Mouse (Mus musculus): ENCODE results near the gene Ccr2. TPM values are rescaled to one million over a fixed set of nuclear protein-coding genes. Genes with fewer than 3 reads are reported as not detected.

Gene Ccr2
- polyA plus RNA-seq, 1 experiment from 2014 or later, result 0.76 TPM

- no peaks in the 10 kb centered on the region for H3K36me3 ChIP-seq
- no peak for ATAC-seq (ENCODE audit: insufficient number of reproducible peaks, insufficient read depth, low FRiP score, low TSS enrichment, low read depth)
- 82% methylated on average over 1 of the region's 1 CpGs for WGBS
- no peaks in the 10 kb centered on the region for H3K4me1 ChIP-seq (replicated peaks)
- no peaks in the 10 kb centered on the region for H3K27me3 ChIP-seq
- no peak overlapping the region for H3K4me3 ChIP-seq (replicated peaks)
- H3K9me3 ChIP-seq, result no peaks in the 10 kb centered on the region
- no peak overlapping the region for H3K9ac ChIP-seq (replicated peaks)
- H3K4me2 ChIP-seq, result no peak overlapping the region
- H3K27ac ChIP-seq, result no peak overlapping the region
Measured at GRCm38 (mm10) chr9:124090441-124090840, 11.3 kb upstream of the Ccr2 start.

DNA sequence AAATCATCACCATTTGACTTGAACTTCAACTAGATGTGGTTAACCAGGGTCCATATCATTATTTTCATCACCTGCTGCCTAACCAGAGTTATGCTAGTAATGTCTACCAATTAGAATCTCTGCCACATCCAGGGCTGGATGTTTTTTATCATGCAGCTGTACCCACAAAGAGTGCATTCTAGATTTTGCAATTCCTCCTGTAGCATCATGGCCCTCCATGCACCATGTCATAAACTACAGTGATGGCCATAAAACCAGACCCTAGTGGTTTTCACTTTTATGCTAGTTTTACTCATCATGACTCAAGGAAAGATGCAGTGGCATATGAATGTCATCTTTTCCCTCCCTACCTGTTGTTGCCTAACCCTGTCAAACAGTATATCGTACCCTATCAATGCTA lies 2.6 kb upstream of the Ccr2 start:
- no peak overlapping the region for H3K9ac ChIP-seq (replicated peaks)
- no peaks in the 10 kb centered on the region for H3K36me3 ChIP-seq
- no peak overlapping the region for H3K4me2 ChIP-seq
- no peaks in the 10 kb centered on the region for H3K4me1 ChIP-seq (replicated peaks)
- no peaks in the 10 kb centered on the region for H3K27me3 ChIP-seq
- 87% methylated on average over 1 of the region's 1 CpGs for WGBS
- no peak for ATAC-seq (ENCODE audit: insufficient number of reproducible peaks, insufficient read depth, low FRiP score, low TSS enrichment, low read depth)
- H3K27ac ChIP-seq, result no peak overlapping the region
- H3K4me3 ChIP-seq (replicated peaks), result no peak overlapping the region
- no peaks in the 10 kb centered on the region for H3K9me3 ChIP-seq

GRCm38 (mm10) chr9:124100357-124100756 lies 1.4 kb upstream of the Ccr2 start:
- H3K36me3 ChIP-seq, result no peaks in the 10 kb centered on the region
- ATAC-seq (ENCODE audit: insufficient number of reproducible peaks, insufficient read depth, low FRiP score, low TSS enrichment, low read depth), result no peak
- no peak overlapping the region for H3K4me3 ChIP-seq (replicated peaks)
- H3K4me1 ChIP-seq (replicated peaks), result no peaks in the 10 kb centered on the region
- no peak overlapping the region for H3K27ac ChIP-seq
- no peak overlapping the region for H3K9ac ChIP-seq (replicated peaks)
- H3K4me2 ChIP-seq, result no peak overlapping the region
- WGBS, result 89% methylated on average over 1 of the region's 1 CpGs
- H3K9me3 ChIP-seq, result no peaks in the 10 kb centered on the region
- H3K27me3 ChIP-seq, result no peaks in the 10 kb centered on the region

- no peaks in the 10 kb centered on the region for H3K27me3 ChIP-seq
- no peak for ATAC-seq (ENCODE audit: insufficient number of reproducible peaks, insufficient read depth, low FRiP score, low TSS enrichment, low read depth)
- WGBS, result 68% methylated on average over 1 of the region's 1 CpGs
- no peak overlapping the region for H3K9ac ChIP-seq (replicated peaks)
- H3K9me3 ChIP-seq, result no peaks in the 10 kb centered on the region
- H3K4me1 ChIP-seq (replicated peaks), result no peaks in the 10 kb centered on the region
- H3K4me3 ChIP-seq (replicated peaks), result no peak overlapping the region
- H3K27ac ChIP-seq, result no peak overlapping the region
- H3K36me3 ChIP-seq, result no peaks in the 10 kb centered on the region
- no peak overlapping the region for H3K4me2 ChIP-seq
Measured at GRCm38 (mm10) chr9:124103199-124103598, 1.4 kb downstream of the Ccr2 start.

DNA sequence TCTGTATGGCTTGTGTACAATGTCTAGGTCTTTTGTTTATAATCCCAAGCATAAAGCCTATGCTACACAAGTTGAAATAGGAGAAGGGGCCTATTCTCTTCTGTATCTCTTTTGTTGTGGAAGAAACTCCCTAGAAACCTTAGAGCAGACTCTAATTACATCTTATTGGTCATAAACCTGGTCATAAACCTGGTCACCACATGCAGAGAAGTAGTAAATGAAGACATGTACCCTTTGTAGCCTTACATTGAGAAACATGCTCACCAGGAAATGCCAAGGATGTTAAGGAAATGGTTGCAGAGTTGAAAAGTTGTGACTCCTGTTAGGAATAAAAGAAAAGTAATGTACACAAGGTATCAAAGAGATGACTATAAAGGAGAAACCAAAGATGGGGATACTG lies 3.4 kb downstream of the Ccr2 start:
- Histone ChIP-seq H3K9ac (replicated peaks) (no peak overlapping the region), H3K36me3 (no peaks in the 10 kb centered on the region), H3K9me3 (no peaks in the 10 kb centered on the region), H3K27me3 (no peaks in the 10 kb centered on the region), H3K27ac (no peak overlapping the region), H3K4me3 (replicated peaks) (no peak overlapping the region), H3K4me1 (replicated peaks) (no peaks in the 10 kb centered on the region), H3K4me2 (no peak overlapping the region)
- ATAC-seq (ENCODE audit: insufficient number of reproducible peaks, insufficient read depth, low FRiP score, low TSS enrichment, low read depth), result no peak

- H3K4me2 ChIP-seq, result no peak overlapping the region
- no peak for ATAC-seq (ENCODE audit: insufficient number of reproducible peaks, insufficient read depth, low FRiP score, low TSS enrichment, low read depth)
- no peaks in the 10 kb centered on the region for H3K4me1 ChIP-seq (replicated peaks)
- no peak overlapping the region for H3K9ac ChIP-seq (replicated peaks)
- H3K9me3 ChIP-seq, result no peaks in the 10 kb centered on the region
- no peaks in the 10 kb centered on the region for H3K27me3 ChIP-seq
- H3K36me3 ChIP-seq, result no peaks in the 10 kb centered on the region
- no peak overlapping the region for H3K27ac ChIP-seq
- H3K4me3 ChIP-seq (replicated peaks), result no peak overlapping the region
Measured at GRCm38 (mm10) chr9:124107232-124107631, 5.5 kb downstream of the Ccr2 start.

DNA sequence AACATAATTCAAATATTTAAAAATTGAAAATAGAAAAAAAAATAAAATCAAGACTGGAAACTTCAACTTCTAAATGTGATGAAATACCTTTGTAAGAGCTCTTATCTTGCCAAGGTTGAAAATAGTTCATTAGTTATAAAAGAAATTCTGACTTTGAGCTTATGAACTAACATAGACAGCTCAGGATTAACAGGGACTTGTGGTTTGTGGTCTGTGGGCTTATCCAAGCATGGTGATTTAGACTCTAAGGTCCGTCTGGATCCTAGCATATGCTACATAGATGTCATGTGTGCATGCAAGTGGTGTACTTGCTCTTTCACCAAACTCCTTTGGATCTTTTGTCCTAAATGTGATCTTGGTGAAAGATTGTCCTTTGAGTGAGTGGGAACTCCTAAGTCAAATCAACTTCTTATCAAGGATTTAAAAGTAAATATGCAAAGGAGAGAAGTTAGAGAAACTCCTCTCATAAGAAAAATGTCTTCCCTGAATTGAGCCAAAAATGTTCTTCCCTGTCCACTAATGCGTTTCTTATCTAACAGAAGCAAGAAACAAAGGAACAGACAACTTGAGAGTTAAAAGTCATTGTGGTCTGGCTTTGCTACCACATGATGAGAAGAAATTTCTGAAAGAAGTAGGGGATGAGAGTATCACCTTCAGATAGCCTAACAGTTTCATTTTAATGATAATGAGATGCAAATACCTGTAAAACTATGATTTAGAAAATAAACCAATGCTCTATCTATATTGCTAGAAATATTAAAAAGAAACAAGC lies 6.8 kb downstream of the Ccr2 start:
- no peaks in the 10 kb centered on the region for H3K36me3 ChIP-seq
- ATAC-seq (ENCODE audit: insufficient number of reproducible peaks, insufficient read depth, low FRiP score, low TSS enrichment, low read depth), result no peak
- H3K9ac ChIP-seq (replicated peaks), result no peak overlapping the region
- no peaks in the 10 kb centered on the region for H3K27me3 ChIP-seq
- H3K4me1 ChIP-seq (replicated peaks), result no peaks in the 10 kb centered on the region
- H3K9me3 ChIP-seq, result no peaks in the 10 kb centered on the region
- no peak overlapping the region for H3K4me2 ChIP-seq
- 66% methylated on average over 2 of the region's 2 CpGs for WGBS
- no peak overlapping the region for H3K27ac ChIP-seq
- H3K4me3 ChIP-seq (replicated peaks), result no peak overlapping the region

- no peaks in the 10 kb centered on the region for H3K36me3 ChIP-seq
- H3K9ac ChIP-seq (replicated peaks), result no peak overlapping the region
- no peak overlapping the region for H3K27ac ChIP-seq
- H3K9me3 ChIP-seq, result no peaks in the 10 kb centered on the region
- H3K27me3 ChIP-seq, result no peaks in the 10 kb centered on the region
- no peak overlapping the region for H3K4me2 ChIP-seq
- H3K4me3 ChIP-seq (replicated peaks), result no peak overlapping the region
- 87% methylated on average over 1 of the region's 1 CpGs for WGBS
- no peak for ATAC-seq (ENCODE audit: insufficient number of reproducible peaks, insufficient read depth, low FRiP score, low TSS enrichment, low read depth)
- H3K4me1 ChIP-seq (replicated peaks), result no peaks in the 10 kb centered on the region
Measured at GRCm38 (mm10) chr9:124111997-124112396, 10.2 kb downstream of the Ccr2 start.

DNA sequence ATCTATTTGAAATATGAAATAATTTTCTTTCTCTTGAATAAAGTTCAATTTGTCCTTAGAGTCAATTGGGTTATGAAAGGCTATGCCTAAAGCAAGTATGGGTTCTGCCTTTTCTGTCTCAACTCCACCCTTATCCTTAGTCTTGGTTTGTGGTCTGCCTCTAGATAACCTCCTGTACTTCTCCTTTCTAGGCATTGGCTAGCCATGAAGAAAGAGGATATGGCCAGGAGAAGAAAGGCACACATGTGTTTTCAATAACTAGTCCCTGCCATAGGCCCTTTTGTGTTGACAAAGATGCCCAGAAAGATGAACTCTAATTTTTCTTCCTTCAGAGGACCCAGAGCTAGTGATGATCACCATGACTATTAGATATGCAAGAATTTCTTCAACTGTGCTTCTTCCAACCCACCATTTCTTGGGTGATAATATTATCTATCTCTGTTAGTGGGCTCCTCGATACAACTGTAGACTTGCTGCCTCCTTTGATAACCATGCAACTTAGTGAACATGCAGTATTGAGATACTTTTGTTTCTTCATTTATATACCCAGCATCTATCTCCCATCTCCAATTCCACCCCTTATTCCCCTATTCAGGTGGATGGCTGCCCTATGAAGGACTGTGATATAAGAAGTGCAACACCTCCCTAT lies 11.0 kb downstream of the Ccr2 start:
- no peak overlapping the region for H3K4me3 ChIP-seq (replicated peaks)
- H3K36me3 ChIP-seq, result no peaks in the 10 kb centered on the region
- no peak for ATAC-seq (ENCODE audit: insufficient number of reproducible peaks, insufficient read depth, low FRiP score, low TSS enrichment, low read depth)
- H3K4me1 ChIP-seq (replicated peaks), result no peaks in the 10 kb centered on the region
- no peak overlapping the region for H3K4me2 ChIP-seq
- no peak overlapping the region for H3K27ac ChIP-seq
- H3K9me3 ChIP-seq, result no peaks in the 10 kb centered on the region
- WGBS, result 91% methylated on average over 1 of the region's 1 CpGs
- no peak overlapping the region for H3K9ac ChIP-seq (replicated peaks)
- no peaks in the 10 kb centered on the region for H3K27me3 ChIP-seq

DNA sequence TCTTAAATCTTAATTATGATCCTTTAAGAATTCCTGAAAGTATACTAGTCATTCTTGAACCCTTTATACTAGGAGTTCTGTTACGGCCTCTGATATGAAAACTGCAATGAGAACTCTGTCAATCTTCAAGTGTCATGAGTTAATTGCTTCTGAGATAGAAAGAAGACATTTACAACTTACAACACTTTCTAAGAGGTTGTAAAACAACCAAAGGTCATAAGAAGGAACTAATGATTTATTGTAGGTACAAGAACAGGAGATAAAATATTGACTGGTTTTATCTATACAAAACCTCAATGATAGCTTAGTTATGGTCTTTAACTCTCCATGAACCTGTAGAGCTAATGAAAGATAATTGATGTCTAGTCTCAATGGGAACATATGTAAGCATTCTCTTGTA lies 12.0 kb downstream of the Ccr2 start:
- H3K9ac ChIP-seq (replicated peaks), result no peak overlapping the region
- H3K9me3 ChIP-seq, result no peaks in the 10 kb centered on the region
- WGBS, result 68% methylated on average over 1 of the region's 1 CpGs
- no peaks in the 10 kb centered on the region for H3K4me1 ChIP-seq (replicated peaks)
- no peak overlapping the region for H3K4me2 ChIP-seq
- H3K4me3 ChIP-seq (replicated peaks), result no peak overlapping the region
- H3K27ac ChIP-seq, result no peak overlapping the region
- H3K27me3 ChIP-seq, result no peaks in the 10 kb centered on the region
- no peaks in the 10 kb centered on the region for H3K36me3 ChIP-seq
- ATAC-seq (ENCODE audit: insufficient number of reproducible peaks, insufficient read depth, low FRiP score, low TSS enrichment, low read depth), result no peak

DNA sequence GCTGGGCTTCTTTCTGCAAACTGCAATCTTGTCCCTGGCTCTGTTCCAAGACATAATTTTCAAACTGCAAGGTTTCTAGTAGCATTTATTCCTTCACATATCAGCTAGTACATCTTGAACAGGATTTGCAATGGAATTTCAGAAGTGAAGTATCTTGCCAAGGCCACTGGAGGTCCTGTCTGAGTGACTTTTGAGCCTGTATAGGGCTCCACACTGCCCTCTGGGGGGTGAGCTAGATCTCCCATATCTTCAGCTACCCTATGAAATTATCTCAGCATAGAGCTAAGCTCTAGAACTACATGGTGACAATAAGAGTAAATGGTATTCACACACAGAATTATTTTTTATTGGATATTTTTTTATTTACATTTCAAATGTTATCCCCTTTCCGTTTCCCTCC lies 16.7 kb downstream of the Ccr2 start:
- Histone ChIP-seq H3K4me1 (replicated peaks) (no peaks in the 10 kb centered on the region), H3K27ac (no peak overlapping the region), H3K9me3 (no peaks in the 10 kb centered on the region), H3K9ac (replicated peaks) (no peak overlapping the region), H3K4me2 (no peak overlapping the region), H3K4me3 (replicated peaks) (no peak overlapping the region), H3K27me3 (no peaks in the 10 kb centered on the region), H3K36me3 (no peaks in the 10 kb centered on the region)
- 89% methylated on average over 1 of the region's 1 CpGs for WGBS
- ATAC-seq (ENCODE audit: insufficient number of reproducible peaks, insufficient read depth, low FRiP score, low TSS enrichment, low read depth), result no peak

Measured in limb, embryonic 12.5 days (tissue).